Comparison of ENCODE assay signal across 18 mouse cellular contexts in genomic region chr6:58894994-58895393, GRCm38 (mm10). TPM values are rescaled to one million over a fixed set of nuclear protein-coding genes. Genes with fewer than 3 reads are reported as not detected.
"Had no signal": no experiment of that assay in that cellular context is flagged by ENCODE, and none has a peak within 500 bp of the region (broad histone marks: within the 10 kb centered on the region; RNA-seq: fewer than 3 reads in every experiment).

No protein-coding gene starts in this region.

- H3K9me3 ChIP-seq: lung, embryonic 15.5 days had no signal

- H3K4me2 ChIP-seq: liver, embryonic 11.5 days; lung, embryonic 15.5 days; midbrain, embryonic 11.5 days had no signal

- H3K9ac ChIP-seq: liver, embryonic 14.5 days; liver, postnatal 0 days; lung, embryonic 15.5 days had no signal

- H3K4me3 ChIP-seq: layer of hippocampus, adult 2 months; left cerebral cortex, adult 2 months; lung, embryonic 15.5 days had no signal

- DNase-seq: kidney, adult 2 months; kidney, postnatal 25 days; layer of hippocampus, adult 9-11 months; liver, postnatal 0 days; lung, postnatal 10 days; lung, postnatal 4 days; midbrain, embryonic 14.5 days; thymus, adult 18-20 months; thymus, postnatal 14 days had no signal

- H3K27me3 ChIP-seq: lung, embryonic 15.5 days had no signal

- ATAC-seq: liver, postnatal 0 days had no signal

- H3K4me1 ChIP-seq: lung, embryonic 15.5 days had no signal

- H3K27ac ChIP-seq: kidney, postnatal 0 days; layer of hippocampus, adult 2 months; left cerebral cortex, adult 2 months; liver, embryonic 14.5 days; lung, embryonic 15.5 days had no signal

RNA-seq across cellular contexts. Expression of gene Nap1l5, which starts 11.9 kb away (rescaled TPM):
- total RNA-seq: megakaryocyte progenitor cell, adult 5-6 weeks; megakaryocyte-erythroid progenitor cell, adult 5-6 weeks had no signal
